Mouse (Mus musculus) skeletal muscle tissue, adult 2 months (tissue): ENCODE measurements around the gene Pole3.

Experiments
- DNase-seq: peaks from one replicate; pipeline ENCODE4 v3.0.0-alpha.2; 2012; ENCODE audit warnings: low read depth, low spot score

Gene Pole3

GRCm38 (mm10) chr4:62518416-62519121, 6.3 kb downstream of the Pole3 start:
- peak; percentile 27 for DNase-seq

- DNase-seq: no peak
Observed at GRCm38 (mm10) chr4:62517538-62518415, 7.1 kb downstream of the Pole3 start.

GRCm38 (mm10) chr4:62517046-62517445, 7.8 kb downstream of the Pole3 start:
- DNase-seq: no peak

- no peak for DNase-seq
Observed at GRCm38 (mm10) chr4:62516579-62516978, 8.3 kb downstream of the Pole3 start.

- DNase-seq: no peak
Observed at GRCm38 (mm10) chr4:62516079-62516478, 8.8 kb downstream of the Pole3 start.

GRCm38 (mm10) chr4:62515490-62515889, 9.4 kb downstream of the Pole3 start:
- no peak for DNase-seq

- no peak for DNase-seq
Observed at GRCm38 (mm10) chr4:62514995-62515394, 9.9 kb downstream of the Pole3 start.

- DNase-seq: no peak
Observed at GRCm38 (mm10) chr4:62513998-62514506, 10.8 kb downstream of the Pole3 start.

GRCm38 (mm10) chr4:62509946-62510345, 14.9 kb downstream of the Pole3 start:
- DNase-seq: no peak

GRCm38 (mm10) chr4:62508839-62509238, 16.0 kb downstream of the Pole3 start:
- DNase-seq: no peak

- no peak for DNase-seq
Observed at GRCm38 (mm10) chr4:62506798-62507197, 18.1 kb downstream of the Pole3 start.

- DNase-seq: no peak
Observed at GRCm38 (mm10) chr4:62505991-62506390, 18.9 kb downstream of the Pole3 start.

- no peak for DNase-seq
Observed at GRCm38 (mm10) chr4:62503374-62503970, 21.4 kb downstream of the Pole3 start, which contains the start of gene Hdhd3. Gene Hdhd3, minus strand, starts transcription at chr4:62503467.

- DNase-seq: no peak
Observed at GRCm38 (mm10) chr4:62502969-62503368, 21.9 kb downstream of the Pole3 start.

- DNase-seq: peak; percentile 86
Observed at GRCm38 (mm10) chr4:62501964-62502732, 22.7 kb downstream of the Pole3 start.

- DNase-seq: no peak
Observed at GRCm38 (mm10) chr4:62501534-62501933, 23.3 kb downstream of the Pole3 start.

- DNase-seq: no peak
Observed at GRCm38 (mm10) chr4:62500799-62501198, 24.1 kb downstream of the Pole3 start.

- peak; percentile 47 for DNase-seq
Observed at GRCm38 (mm10) chr4:62496815-62497214, 28.1 kb downstream of the Pole3 start.

- DNase-seq: peak; percentile 27
Observed at GRCm38 (mm10) chr4:62495946-62496345, 28.9 kb downstream of the Pole3 start.

GRCm38 (mm10) chr4:62494230-62494629, 30.6 kb downstream of the Pole3 start:
- no peak for DNase-seq

- DNase-seq: no peak
Observed at GRCm38 (mm10) chr4:62492682-62493081, 32.2 kb downstream of the Pole3 start.
